8 mouse cellular contexts compared by ENCODE assay signal in the genomic region with DNA sequence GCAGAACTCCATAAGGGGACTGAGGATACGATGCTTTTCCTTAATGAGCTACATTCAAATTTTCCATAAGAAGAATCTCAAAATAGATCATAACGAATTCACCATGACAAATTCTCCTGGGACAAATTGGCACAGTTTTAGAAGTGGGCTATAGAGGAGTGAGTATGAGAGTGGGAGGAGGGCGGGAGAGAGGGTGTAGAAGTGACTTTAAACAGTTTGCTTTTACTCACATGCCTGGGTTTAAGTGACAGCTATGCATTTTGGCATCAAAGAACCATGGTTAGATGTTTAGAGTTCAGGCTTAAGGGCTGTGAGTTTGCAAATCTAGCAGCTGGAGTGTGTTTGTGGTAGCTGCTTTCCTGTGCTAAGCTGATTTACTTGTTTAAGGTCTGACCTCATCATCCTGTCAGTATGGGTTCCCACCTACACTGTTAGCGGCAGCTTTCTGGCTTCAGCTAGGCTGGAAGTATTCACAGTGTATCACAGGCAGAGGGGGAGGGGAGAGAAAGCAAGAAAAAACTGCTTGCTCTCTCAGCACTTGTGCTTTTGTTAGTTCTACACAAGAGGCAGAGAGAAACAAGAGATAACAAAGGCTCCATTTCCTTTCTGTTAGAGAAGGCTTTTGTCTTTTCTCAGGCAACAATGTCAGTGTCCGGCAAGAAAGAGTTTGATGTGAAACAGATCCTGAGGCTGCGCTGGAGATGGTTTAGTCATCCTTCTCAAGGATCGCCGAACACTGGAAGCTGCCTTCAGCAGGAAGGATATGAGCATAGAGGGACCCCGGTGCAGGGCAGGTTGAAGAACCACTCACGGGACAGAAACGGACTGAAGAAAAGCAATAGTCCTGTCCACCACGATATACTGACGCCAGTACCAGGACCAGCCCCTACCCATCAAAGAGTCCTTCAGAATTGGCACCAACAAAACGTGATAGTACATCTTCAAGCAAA. TPM values are rescaled to one million over a fixed set of nuclear protein-coding genes. Genes with fewer than 3 reads are reported as not detected.
DNase-seq lines count a peak whose midpoint lies in the region; ATAC-seq and TF ChIP-seq lines count a peak whose summit lies in the region.

Gene Klhl4 (plus strand): TSS at position 552 of the 950 bp plus-strand sequence.

- no peak for TF ChIP-seq CTCF in brain, embryonic 14.5 days (IDR thresholded peaks at IDR 0.05; ENCODE audit: borderline replicate concordance, extremely low read depth, insufficient read depth, insufficient read length)
- no peak for TF ChIP-seq CTCF in intestine, postnatal 0 days (IDR thresholded peaks at IDR 0.05; ENCODE audit: low read depth)

- H3K9me3 ChIP-seq in intestine, postnatal 0 days (ENCODE audit: control insufficient read depth) = no peaks in the 10 kb centered on the region

- no peaks in the 10 kb centered on the region for H3K36me3 ChIP-seq in intestine, postnatal 0 days (ENCODE audit: control insufficient read depth, insufficient read depth)

- no peak within 1 kb of the TSS for H3K9ac ChIP-seq in intestine, postnatal 0 days (ENCODE audit: low read depth, low read length)

- ATAC-seq in intestine, postnatal 0 days = no peak
- ATAC-seq in monocyte, adult 5-6 weeks (replicated peaks; ENCODE audit: insufficient number of reproducible peaks, low FRiP score, low TSS enrichment, poor library complexity, severe bottlenecking) = peak; percentile 66

- no peak within 1 kb of the TSS for H3K27ac ChIP-seq in intestine, postnatal 0 days (ENCODE audit: low read depth, low read length)

- peak within 1 kb of the TSS; percentile 14 for H3K4me3 ChIP-seq in intestine, postnatal 0 days (ENCODE audit: low read depth, low read length)

- 35% methylated on average over 14 of the region's 14 CpGs for WGBS in intestine, postnatal 0 days

- H3K4me1 ChIP-seq in intestine, postnatal 0 days (replicated peaks; ENCODE audit: control insufficient read depth, insufficient read depth, low read length) = no peaks in the 10 kb centered on the region

- peak within 1 kb of the TSS; percentile 22; the same call in 1 of the 2 replicates for H3K4me2 ChIP-seq in intestine, postnatal 0 days (replicated peaks; ENCODE audit: low read depth)

- TF ChIP-seq POLR2A in brain, embryonic 14.5 days (IDR thresholded peaks at IDR 0.05; ENCODE audit: borderline replicate concordance, extremely low read depth, insufficient read depth, insufficient read length, poor library complexity, severe bottlenecking) = no peak

- intact Hi-C loops in left cerebral cortex, postnatal 36 days (cut with DNase I) = no loop called here

- peak; percentile 39 for DNase-seq in CD4-positive helper T cell, adult 2 months (ENCODE audit: low read depth, low spot score)
- DNase-seq in brain, embryonic 14.5 days (ENCODE audit: low read depth) = peak; percentile 72
- DNase-seq in heart, adult 18-20 months = peak; percentile 35
- peak; percentile 22 to 26 for DNase-seq in left cerebral cortex, postnatal 36 days (ENCODE audit: low spot score in 2 of 2)
- no peak for DNase-seq in ovary, postnatal 36 days (ENCODE audit: low spot score)
- DNase-seq in c-Kit-positive CD71-positive TER-119-positive erythroid progenitor cells, embryonic 14.5 days (ENCODE audit: low spot score) = no peak

- no peaks in the 10 kb centered on the region for H3K27me3 ChIP-seq in intestine, postnatal 0 days (replicated peaks; ENCODE audit: control insufficient read depth, insufficient read depth, low read length)

RNA-seq across cellular contexts. Expression of gene Klhl4, which starts in this region (rescaled TPM):
- polyA plus RNA-seq in brain, embryonic 14.5 days (2012; rRNA removed) = 2.4 and 4.0 TPM in 2 replicates
- total RNA-seq in heart, adult 18-20 months (2021) = 1 to 10 TPM; 2.6 to 2.9 TPM
- 5.0 and 5.7 TPM in 2 replicates for polyA plus RNA-seq in intestine, postnatal 0 days (2015; fragmentation: Nextera tagmentation; extraction: Ambion mirVana)
- 1 to 10 TPM; 9.3 to 9.5 TPM for total RNA-seq in left cerebral cortex, postnatal 36 days (2021)
- total RNA-seq in monocyte, adult 5-6 weeks (2017) = 7.2 to 13.9 TPM (median 8.3 TPM) in 3 replicates

Comparison
In these comparisons a context has a peak if more than half of its experiments do, and no peak if none do; other contexts are left out.
1. DNase-seq: peak in CD4-positive helper T cell, adult 2 months (single experiment), brain, embryonic 14.5 days (single experiment), heart, adult 18-20 months (2 of 2) and left cerebral cortex, postnatal 36 days (2 of 2); none in ovary, postnatal 36 days (single experiment) and c-Kit-positive CD71-positive TER-119-positive erythroid progenitor cells, embryonic 14.5 days (single experiment).